Mouse (Mus musculus) effector memory CD4-positive, alpha-beta T cell, adult 7 months (primary cell): ENCODE data around the gene Trir. TPM values are rescaled to one million over a fixed set of nuclear protein-coding genes. Genes with fewer than 3 reads are reported as not detected.

Source experiments
- polyA plus RNA-seq: library from polyadenylated mRNA; unstranded; fragments of 100-300 nt; shearing (Covaris generic); gene quantifications from one replicate; pipeline ENCODE4 v1.2.1, GENCODE M21; 2017

Gene Trir
- 176 TPM for polyA plus RNA-seq

GRCm38 (mm10) chr8:85026670-85027515 is at the start of gene Trir:
Gene Trir, plus strand, starts transcription at chr8:85026823.

GRCm38 (mm10) chr8:84978248-84978940 is 48.2 kb upstream of the Trir start, which contains the start of gene Junb:
Gene Junb, minus strand, starts transcription at chr8:84978718.

GRCm38 (mm10) chr8:84990349-84990748 is 36.3 kb upstream of the Trir start, which contains the start of gene Hook2:
Gene Hook2, plus strand, starts transcription at chr8:84990603.

GRCm38 (mm10) chr8:85014431-85014830 is 12.2 kb upstream of the Trir start, which contains the start of gene Best2:
Gene Best2, minus strand, starts transcription at chr8:85014531.

GRCm38 (mm10) chr8:85025098-85025932 is 1.3 kb upstream of the Trir start, which contains the start of gene Asna1:
Gene Asna1, minus strand, starts transcription at chr8:85025281.

GRCm38 (mm10) chr8:85036718-85037365 is 10.2 kb downstream of the Trir start, which contains the start of gene Tnpo2:
Gene Tnpo2, plus strand, starts transcription at chr8:85036915.

GRCm38 (mm10) chr8:85059879-85060616 is 33.4 kb downstream of the Trir start, which contains the start of gene Fbxw9:
Gene Fbxw9, plus strand, starts transcription at chr8:85060055.

GRCm38 (mm10) chr8:85067982-85068381 is 41.4 kb downstream of the Trir start, which contains the start of gene Gm5741:
Gene Gm5741, minus strand, starts transcription at chr8:85067982.

GRCm38 (mm10) chr8:85071514-85072281 is 45.1 kb downstream of the Trir start, which contains the start of gene Dhps:
Gene Dhps, plus strand, starts transcription at chr8:85071757.

Other genes starting within 250 kb of the Trir start
- gene Nfix, start 226.5 kb upstream of the Trir start, polyA plus RNA-seq: 6.2 TPM
- gene Dand5, start 204.0 kb upstream of the Trir start, polyA plus RNA-seq: 2.1 TPM
- gene Gadd45gip1, start 195.3 kb upstream of the Trir start, polyA plus RNA-seq: 23.3 TPM
- 132 TPM for gene Rad23a, start 186.2 kb upstream of the Trir start, polyA plus RNA-seq
- 572 TPM for gene Calr, start 179.9 kb upstream of the Trir start, polyA plus RNA-seq
- 70.0 TPM for gene Farsa, start 169.8 kb upstream of the Trir start, polyA plus RNA-seq
- gene Syce2, start 154.7 kb upstream of the Trir start, polyA plus RNA-seq: 4.4 TPM
- gene Gcdh, start 132.9 kb upstream of the Trir start, polyA plus RNA-seq: 18.6 TPM
- not detected for gene Klf1, start 124.9 kb upstream of the Trir start, polyA plus RNA-seq
- gene Dnase2a, start 118.3 kb upstream of the Trir start, polyA plus RNA-seq: 7.4 TPM
- gene Mast1, start 89.5 kb upstream of the Trir start, polyA plus RNA-seq: 0.50 TPM
- gene Rtbdn, start 79.8 kb upstream of the Trir start, polyA plus RNA-seq: not detected
- gene Gm49661, start 57.4 kb upstream of the Trir start, polyA plus RNA-seq: not detected
- gene Prdx2, start 57.2 kb upstream of the Trir start, polyA plus RNA-seq: 100 TPM
- 47.0 TPM for gene Rnaseh2a, start 57.1 kb upstream of the Trir start, polyA plus RNA-seq
- 5,448 TPM for gene Junb, start 48.1 kb upstream of the Trir start, polyA plus RNA-seq
- 17.0 TPM for gene Hook2, start 36.2 kb upstream of the Trir start, polyA plus RNA-seq
- not detected for gene Best2, start 12.3 kb upstream of the Trir start, polyA plus RNA-seq
- gene Asna1, start 1.5 kb upstream of the Trir start, polyA plus RNA-seq: 27.0 TPM
- 27.4 TPM for gene Tnpo2, start 10.1 kb downstream of the Trir start, polyA plus RNA-seq
- gene Fbxw9, start 33.2 kb downstream of the Trir start, polyA plus RNA-seq: 4.4 TPM
- not detected for gene Gm5741, start 41.2 kb downstream of the Trir start, polyA plus RNA-seq
- gene Dhps, start 44.9 kb downstream of the Trir start, polyA plus RNA-seq: 89.9 TPM
- gene Wdr83os, start 53.9 kb downstream of the Trir start, polyA plus RNA-seq: 122 TPM
- 14.5 TPM for gene Wdr83, start 54.5 kb downstream of the Trir start, polyA plus RNA-seq
- gene Man2b1, start 56.4 kb downstream of the Trir start, polyA plus RNA-seq: 100 TPM
- gene Zfp791, start 96.3 kb downstream of the Trir start, polyA plus RNA-seq: not detected
- 0.27 TPM for gene Cks1brt, start 125.1 kb downstream of the Trir start, polyA plus RNA-seq
- not detected for gene Olfr371, start 199.2 kb downstream of the Trir start, polyA plus RNA-seq